Mouse (Mus musculus): ENCODE measurements at regions not wholly inside any gene's neighbourhood (a gene's known extent, or its start where the extent isn't known, plus 50 kb on each side); places are given as distances from the start of the nearest gene placed in this dataset.

DNA sequence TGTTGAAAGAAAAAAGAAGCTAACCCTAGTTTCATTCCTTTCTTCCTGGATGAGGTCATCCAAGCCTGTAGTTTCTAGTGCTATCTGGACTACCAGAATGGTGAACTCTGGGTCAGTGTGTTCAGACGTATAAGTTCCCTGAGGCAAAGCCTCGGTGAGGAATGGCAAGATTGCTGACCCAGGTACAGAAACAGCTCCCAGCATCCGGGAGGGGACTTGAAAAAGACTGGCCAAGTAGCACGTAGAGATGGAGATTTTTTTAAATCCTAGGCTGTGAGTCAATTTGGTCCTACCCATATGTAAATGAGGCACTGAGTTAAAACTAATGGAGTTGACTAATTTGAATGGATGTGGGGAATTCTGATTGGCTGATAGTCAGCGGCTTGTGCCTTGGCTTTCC, 55.0 kb upstream of the Gm11084 start:
- no peaks in the 10 kb centered on the region for H3K36me3 ChIP-seq (ENCODE audit: control insufficient read depth, insufficient read depth, low read length, poor library complexity, severe bottlenecking)

DNA sequence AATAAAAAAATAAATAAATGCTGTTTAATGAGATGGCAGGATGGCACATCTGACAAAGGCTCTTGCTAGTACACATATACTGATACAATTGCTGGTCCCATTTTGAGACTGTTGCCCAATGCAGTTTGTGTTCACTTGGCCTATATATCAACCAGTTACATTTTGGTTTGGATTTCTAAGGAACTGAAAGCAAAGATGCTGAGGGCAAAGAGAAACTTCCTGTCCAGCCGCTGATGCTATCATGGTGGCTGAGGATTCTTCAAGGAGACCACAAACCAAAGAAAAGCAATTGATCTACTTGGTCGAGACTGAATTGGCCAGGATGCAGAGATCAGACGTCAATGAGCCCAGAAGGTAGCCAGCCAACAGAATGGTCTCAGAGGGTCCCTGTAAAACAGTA, 53.5 kb upstream of the Gm11084 start:
- Histone ChIP-seq H3K27ac (ENCODE audit: insufficient read depth, low read depth, low read length, poor library complexity, severe bottlenecking) (no peak overlapping the region), H3K9me3 (ENCODE audit: control insufficient read depth, insufficient read depth, low read depth, low read length) (no peaks in the 10 kb centered on the region), H3K36me3 (ENCODE audit: control insufficient read depth, insufficient read depth, low read length, poor library complexity, severe bottlenecking) (no peaks in the 10 kb centered on the region), H3K4me1 (ENCODE audit: control insufficient read depth in 2 of 2, insufficient read depth in 2 of 2, low read length in 2 of 2, poor library complexity in 1 of 2) (peaks cover 9 to 14% of the 10 kb centered on the region in 2 experiments; a peak in 3 of 4 replicates), H3K4me3 (ENCODE audit: insufficient read depth in 1 of 2, low read depth in 1 of 2, low read length in 2 of 2, poor library complexity in 1 of 2, severe bottlenecking in 1 of 2) (no peak overlapping the region), H3K9ac (ENCODE audit: insufficient read depth, low read depth, low read length, poor library complexity, severe bottlenecking) (no peak overlapping the region)
- no peak for DNase-seq (ENCODE audit: low read depth, low spot score)
- TF ChIP-seq ZNF384 (IDR thresholded peaks at IDR 0.05; ENCODE audit: low read depth, low read length) (no peak), ZC3H11A (IDR thresholded peaks at IDR 0.05; ENCODE audit: borderline replicate concordance, low read depth, low read length) (no peak), CHD2 (IDR thresholded peaks at IDR 0.05; ENCODE audit: low read depth, low read length) (no peak), HCFC1 (IDR thresholded peaks at IDR 0.05; ENCODE audit: borderline replicate concordance, insufficient read depth, low read length) (no peak), MAFK (IDR thresholded peaks at IDR 0.05; ENCODE audit: insufficient read depth, low read depth, low read length) (no peak)
- in situ Hi-C loops (cut with MboI; ENCODE audit: low sequenced_read_pairs in 2 of 2, unreplicated experiment in 2 of 2): no loop called here

More for the DNA sequence above, 55.0 kb upstream of the Gm11084 start:
- Histone ChIP-seq H3K4me3 (ENCODE audit: insufficient read depth in 1 of 2, low read depth in 1 of 2, low read length in 2 of 2, poor library complexity in 1 of 2, severe bottlenecking in 1 of 2) (no peak overlapping the region), H3K9ac (ENCODE audit: insufficient read depth, low read depth, low read length, poor library complexity, severe bottlenecking) (no peak overlapping the region), H3K27ac (ENCODE audit: insufficient read depth, low read depth, low read length, poor library complexity, severe bottlenecking) (no peak overlapping the region; the same call in 1 of the 2 replicates), H3K9me3 (ENCODE audit: control insufficient read depth, insufficient read depth, low read depth, low read length) (no peaks in the 10 kb centered on the region), H3K4me1 (ENCODE audit: control insufficient read depth in 2 of 2, insufficient read depth in 2 of 2, low read length in 2 of 2, poor library complexity in 1 of 2) (peaks cover 9 to 17% of the 10 kb centered on the region in 2 experiments)
- DNase-seq (ENCODE audit: low read depth, low spot score): no peak
- in situ Hi-C loops (cut with MboI; ENCODE audit: low sequenced_read_pairs in 2 of 2, unreplicated experiment in 2 of 2): no loop called here
- TF ChIP-seq CHD2 (IDR thresholded peaks at IDR 0.05; ENCODE audit: low read depth, low read length) (no peak), ZC3H11A (IDR thresholded peaks at IDR 0.05; ENCODE audit: borderline replicate concordance, low read depth, low read length) (no peak), HCFC1 (IDR thresholded peaks at IDR 0.05; ENCODE audit: borderline replicate concordance, insufficient read depth, low read length) (no peak), MAFK (IDR thresholded peaks at IDR 0.05; ENCODE audit: insufficient read depth, low read depth, low read length) (no peak), ZNF384 (IDR thresholded peaks at IDR 0.05; ENCODE audit: low read depth, low read length) (no peak)

DNA sequence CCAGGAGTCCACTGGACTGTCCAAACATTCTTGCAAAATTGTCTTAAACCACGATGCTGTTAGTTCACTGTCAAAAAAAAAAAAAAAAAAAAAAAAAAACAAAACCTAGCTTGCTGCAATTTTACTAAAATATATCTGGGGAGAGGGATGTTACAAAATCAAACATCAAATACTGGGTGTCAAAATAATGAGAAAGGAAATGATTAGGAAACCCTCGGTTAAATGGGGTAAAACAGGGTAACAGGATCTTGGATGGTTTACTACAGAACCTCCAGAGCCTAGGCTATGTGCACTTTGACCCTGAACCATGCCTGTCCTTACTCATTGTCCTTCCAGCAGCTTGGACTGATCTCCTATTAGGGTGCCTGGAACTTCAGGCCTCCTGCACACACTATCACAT, 52.8 kb upstream of the Gm11084 start:
- no peak overlapping the region for H3K4me3 ChIP-seq (ENCODE audit: insufficient read depth in 1 of 2, low read depth in 1 of 2, low read length in 2 of 2, poor library complexity in 1 of 2, severe bottlenecking in 1 of 2)
- H3K4me1 ChIP-seq (ENCODE audit: control insufficient read depth in 2 of 2, insufficient read depth in 2 of 2, low read length in 2 of 2, poor library complexity in 1 of 2): peaks cover 9 to 14% of the 10 kb centered on the region in 2 experiments; a peak in 3 of 4 replicates
- H3K36me3 ChIP-seq (ENCODE audit: control insufficient read depth, insufficient read depth, low read length, poor library complexity, severe bottlenecking): no peaks in the 10 kb centered on the region
- in situ Hi-C loops (cut with MboI; ENCODE audit: low sequenced_read_pairs in 2 of 2, unreplicated experiment in 2 of 2): no loop called here
- no peak overlapping the region for H3K9ac ChIP-seq (ENCODE audit: insufficient read depth, low read depth, low read length, poor library complexity, severe bottlenecking)
- TF ChIP-seq MAFK (IDR thresholded peaks at IDR 0.05; ENCODE audit: insufficient read depth, low read depth, low read length) (no peak), ZNF384 (IDR thresholded peaks at IDR 0.05; ENCODE audit: low read depth, low read length) (0 out of 2 replicates have a peak, but pooled peaks have one; percentile 40)
- no peaks in the 10 kb centered on the region for H3K9me3 ChIP-seq (ENCODE audit: control insufficient read depth, insufficient read depth, low read depth, low read length)
- H3K27ac ChIP-seq (ENCODE audit: insufficient read depth, low read depth, low read length, poor library complexity, severe bottlenecking): no peak overlapping the region
- no peak for DNase-seq (ENCODE audit: low read depth, low spot score)

DNA sequence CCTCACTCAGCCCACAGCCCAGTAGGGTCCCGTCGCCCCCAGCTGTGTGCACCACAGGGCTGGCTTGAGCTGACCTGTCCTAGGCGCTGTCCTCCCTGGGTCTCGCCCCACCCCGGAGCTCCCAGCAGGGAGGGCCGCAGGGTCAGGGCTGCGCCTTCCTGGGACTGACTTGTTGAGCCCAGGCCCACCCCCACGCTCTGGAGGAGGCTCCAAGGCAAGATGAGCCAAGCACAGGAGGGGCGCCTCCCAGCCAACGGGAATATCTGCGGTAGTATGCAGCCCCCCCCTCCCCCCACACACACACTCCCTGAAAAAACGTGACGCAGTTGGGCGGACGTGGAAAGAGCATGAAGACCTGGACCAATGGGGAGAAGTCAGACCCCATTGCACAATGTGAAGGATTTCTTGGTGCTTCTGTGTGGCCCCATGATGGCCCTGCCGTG, 51.8 kb upstream of the Gm11084 start:
- peaks cover 9 to 14% of the 10 kb centered on the region in 2 experiments; a peak in 3 of 4 replicates for H3K4me1 ChIP-seq (ENCODE audit: control insufficient read depth in 2 of 2, insufficient read depth in 2 of 2, low read length in 2 of 2, poor library complexity in 1 of 2)
- in situ Hi-C loops (cut with MboI; ENCODE audit: low sequenced_read_pairs in 2 of 2, unreplicated experiment in 2 of 2): no loop called here
- H3K4me3 ChIP-seq (ENCODE audit: insufficient read depth in 1 of 2, low read depth in 1 of 2, low read length in 2 of 2, poor library complexity in 1 of 2, severe bottlenecking in 1 of 2): peak overlapping the region; percentile 24 to 55
- TF ChIP-seq MAFK (IDR thresholded peaks at IDR 0.05; ENCODE audit: insufficient read depth, low read depth, low read length) (no peak), HCFC1 (IDR thresholded peaks at IDR 0.05; ENCODE audit: borderline replicate concordance, insufficient read depth, low read length) (no peak), ZC3H11A (IDR thresholded peaks at IDR 0.05; ENCODE audit: borderline replicate concordance, low read depth, low read length) (no peak), ZNF384 (IDR thresholded peaks at IDR 0.05; ENCODE audit: low read depth, low read length) (no peak), CHD2 (IDR thresholded peaks at IDR 0.05; ENCODE audit: low read depth, low read length) (no peak)
- H3K9me3 ChIP-seq (ENCODE audit: control insufficient read depth, insufficient read depth, low read depth, low read length): no peaks in the 10 kb centered on the region
- DNase-seq (ENCODE audit: low read depth, low spot score): no peak
- peak overlapping the region; percentile 74; the same call in 1 of the 2 replicates for H3K27ac ChIP-seq (ENCODE audit: insufficient read depth, low read depth, low read length, poor library complexity, severe bottlenecking)
- peak overlapping the region; percentile 8; the same call in 1 of the 2 replicates for H3K9ac ChIP-seq (ENCODE audit: insufficient read depth, low read depth, low read length, poor library complexity, severe bottlenecking)
- H3K36me3 ChIP-seq (ENCODE audit: control insufficient read depth, insufficient read depth, low read length, poor library complexity, severe bottlenecking): no peaks in the 10 kb centered on the region
